Mouse (Mus musculus): ENCODE measurements around the gene Bend4. TPM values are rescaled to one million over a fixed set of nuclear protein-coding genes. Genes with fewer than 3 reads are reported as not detected.

Bend4 gene
- total and polyA plus RNA-seq, 2 experiments, result 0.17 to 0.55 TPM

GRCm38 (mm10) chr5:67410426-67410825 lies 17.7 kb downstream of the Bend4 start:
- WGBS, result 78% methylated on average over 4 of the region's 4 CpGs
- Histone ChIP-seq H3K4me1 (ENCODE audit: control insufficient read depth, insufficient read depth, low read length) (no peaks in the 10 kb centered on the region), H3K27me3 (ENCODE audit: control insufficient read depth, insufficient read depth, low read length) (no peaks in the 10 kb centered on the region), H3K79me2 (ENCODE audit: control insufficient read depth, insufficient read depth, low read length) (no peaks in the 10 kb centered on the region), H3K9ac (ENCODE audit: low read depth, low read length) (no peak overlapping the region), H3K36me3 (ENCODE audit: control insufficient read depth, insufficient read depth, low read length) (no peaks in the 10 kb centered on the region), H3K27ac (replicated peaks; ENCODE audit: insufficient read depth, low read depth, low read length) (no peak overlapping the region), H3K4me3 (ENCODE audit: insufficient read depth, low read depth, low read length) (no peak overlapping the region)
- no peak for DNase-seq (ENCODE audit: extremely low read depth, low read depth, low spot score)
- no peak for TF ChIP-seq POLR2A (IDR thresholded peaks at IDR 0.05; ENCODE audit: extremely low read depth, insufficient read depth, low read length)
- no peak for TF ChIP-seq CTCF (IDR thresholded peaks at IDR 0.05; ENCODE audit: low read depth, low read length)

GRCm38 (mm10) chr5:67408391-67408790 lies 19.7 kb downstream of the Bend4 start:
- Histone ChIP-seq H3K4me1 (ENCODE audit: control insufficient read depth, insufficient read depth, low read length) (no peaks in the 10 kb centered on the region), H3K27me3 (ENCODE audit: control insufficient read depth, insufficient read depth, low read length) (no peaks in the 10 kb centered on the region), H3K79me2 (ENCODE audit: control insufficient read depth, insufficient read depth, low read length) (no peaks in the 10 kb centered on the region), H3K27ac (replicated peaks; ENCODE audit: insufficient read depth, low read depth, low read length) (no peak overlapping the region), H3K4me3 (ENCODE audit: insufficient read depth, low read depth, low read length) (no peak overlapping the region), H3K9ac (ENCODE audit: low read depth, low read length) (no peak overlapping the region), H3K36me3 (ENCODE audit: control insufficient read depth, insufficient read depth, low read length) (no peaks in the 10 kb centered on the region)
- TF ChIP-seq CTCF (IDR thresholded peaks at IDR 0.05; ENCODE audit: low read depth, low read length), result no peak
- no peak for TF ChIP-seq POLR2A (IDR thresholded peaks at IDR 0.05; ENCODE audit: extremely low read depth, insufficient read depth, low read length)
- 90% methylated on average over 6 of the region's 6 CpGs for WGBS
- no peak for DNase-seq (ENCODE audit: extremely low read depth, low read depth, low spot score)

- Histone ChIP-seq H3K36me3 (ENCODE audit: control insufficient read depth, insufficient read depth, low read length) (no peaks in the 10 kb centered on the region), H3K79me2 (ENCODE audit: control insufficient read depth, insufficient read depth, low read length) (no peaks in the 10 kb centered on the region), H3K4me3 (ENCODE audit: insufficient read depth, low read depth, low read length) (no peak overlapping the region), H3K27ac (replicated peaks; ENCODE audit: insufficient read depth, low read depth, low read length) (no peak overlapping the region), H3K9ac (ENCODE audit: low read depth, low read length) (no peak overlapping the region), H3K4me1 (ENCODE audit: control insufficient read depth, insufficient read depth, low read length) (no peaks in the 10 kb centered on the region), H3K27me3 (ENCODE audit: control insufficient read depth, insufficient read depth, low read length) (no peaks in the 10 kb centered on the region)
- WGBS, result 80% methylated on average over 9 of the region's 9 CpGs
- TF ChIP-seq POLR2A (IDR thresholded peaks at IDR 0.05; ENCODE audit: extremely low read depth, insufficient read depth, low read length) (no peak), CTCF (IDR thresholded peaks at IDR 0.05; ENCODE audit: low read depth, low read length) (no peak)
- DNase-seq (ENCODE audit: extremely low read depth, low read depth, low spot score), result no peak
Measured at GRCm38 (mm10) chr5:67404919-67405318, 23.2 kb downstream of the Bend4 start.

GRCm38 (mm10) chr5:67404380-67404779 lies 23.7 kb downstream of the Bend4 start:
- Histone ChIP-seq H3K9ac (ENCODE audit: low read depth, low read length) (no peak overlapping the region), H3K27ac (replicated peaks; ENCODE audit: insufficient read depth, low read depth, low read length) (no peak overlapping the region), H3K79me2 (ENCODE audit: control insufficient read depth, insufficient read depth, low read length) (no peaks in the 10 kb centered on the region), H3K4me1 (ENCODE audit: control insufficient read depth, insufficient read depth, low read length) (no peaks in the 10 kb centered on the region), H3K27me3 (ENCODE audit: control insufficient read depth, insufficient read depth, low read length) (no peaks in the 10 kb centered on the region), H3K4me3 (ENCODE audit: insufficient read depth, low read depth, low read length) (no peak overlapping the region), H3K36me3 (ENCODE audit: control insufficient read depth, insufficient read depth, low read length) (no peaks in the 10 kb centered on the region)
- WGBS, result 69% methylated on average over 7 of the region's 7 CpGs
- no peak for DNase-seq (ENCODE audit: extremely low read depth, low read depth, low spot score)
- no peak for TF ChIP-seq CTCF (IDR thresholded peaks at IDR 0.05; ENCODE audit: low read depth, low read length)
- TF ChIP-seq POLR2A (IDR thresholded peaks at IDR 0.05; ENCODE audit: extremely low read depth, insufficient read depth, low read length), result no peak

- H3K4me1 ChIP-seq (ENCODE audit: control insufficient read depth, insufficient read depth, low read length), result no peaks in the 10 kb centered on the region
- no peaks in the 10 kb centered on the region for H3K36me3 ChIP-seq (ENCODE audit: control insufficient read depth, insufficient read depth, low read length)
- H3K4me3 ChIP-seq (ENCODE audit: insufficient read depth, low read depth, low read length), result no peak overlapping the region
- no peak for DNase-seq (ENCODE audit: extremely low read depth, low read depth, low spot score)
- no peaks in the 10 kb centered on the region for H3K27me3 ChIP-seq (ENCODE audit: control insufficient read depth, insufficient read depth, low read length)
- 80% methylated on average over 9 of the region's 9 CpGs for WGBS
- no peak overlapping the region for H3K9ac ChIP-seq (ENCODE audit: low read depth, low read length)
- no peak overlapping the region for H3K27ac ChIP-seq (replicated peaks; ENCODE audit: insufficient read depth, low read depth, low read length)
- no peak for TF ChIP-seq CTCF (IDR thresholded peaks at IDR 0.05; ENCODE audit: low read depth, low read length)
- no peak for TF ChIP-seq POLR2A (IDR thresholded peaks at IDR 0.05; ENCODE audit: extremely low read depth, insufficient read depth, low read length)
- H3K79me2 ChIP-seq (ENCODE audit: control insufficient read depth, insufficient read depth, low read length), result no peaks in the 10 kb centered on the region
Measured at GRCm38 (mm10) chr5:67401612-67402011, 26.5 kb downstream of the Bend4 start.

- no peak for DNase-seq (ENCODE audit: extremely low read depth, low read depth, low spot score)
- no peaks in the 10 kb centered on the region for H3K79me2 ChIP-seq (ENCODE audit: control insufficient read depth, insufficient read depth, low read length)
- no peaks in the 10 kb centered on the region for H3K4me1 ChIP-seq (ENCODE audit: control insufficient read depth, insufficient read depth, low read length)
- no peak overlapping the region for H3K27ac ChIP-seq (replicated peaks; ENCODE audit: insufficient read depth, low read depth, low read length)
- TF ChIP-seq CTCF (IDR thresholded peaks at IDR 0.05; ENCODE audit: low read depth, low read length) (no peak), POLR2A (IDR thresholded peaks at IDR 0.05; ENCODE audit: extremely low read depth, insufficient read depth, low read length) (no peak)
- H3K4me3 ChIP-seq (ENCODE audit: insufficient read depth, low read depth, low read length), result no peak overlapping the region
- H3K36me3 ChIP-seq (ENCODE audit: control insufficient read depth, insufficient read depth, low read length), result no peaks in the 10 kb centered on the region
- H3K9ac ChIP-seq (ENCODE audit: low read depth, low read length), result no peak overlapping the region
- no peaks in the 10 kb centered on the region for H3K27me3 ChIP-seq (ENCODE audit: control insufficient read depth, insufficient read depth, low read length)
- 91% methylated on average over 12 of the region's 12 CpGs for WGBS
Measured at GRCm38 (mm10) chr5:67400608-67401480, 27.3 kb downstream of the Bend4 start.
